In genomic region chr13:55444286-55444936, GRCm38 (mm10) we compare ENCODE assay signal across 8 mouse cellular contexts. TPM values are rescaled to one million over a fixed set of nuclear protein-coding genes. Genes with fewer than 3 reads are reported as not detected.
DNase-seq lines count a peak whose midpoint lies in the region; ATAC-seq and TF ChIP-seq lines count a peak whose summit lies in the region.

No protein-coding gene starts in this region.

- no peaks in the 10 kb centered on the region for H3K36me3 ChIP-seq in kidney, postnatal 0 days (ENCODE audit: insufficient read depth, low read length)
- peaks cover 30% of the 10 kb centered on the region for H3K36me3 ChIP-seq in G1E (replicated peaks)
- H3K36me3 ChIP-seq in hindbrain, embryonic 16.5 days (ENCODE audit: control insufficient read depth, insufficient read depth, low read length): no peaks in the 10 kb centered on the region
- no peaks in the 10 kb centered on the region for H3K36me3 ChIP-seq in stomach, embryonic 15.5 days

- no peak for TF ChIP-seq CTCF in kidney, postnatal 0 days (IDR thresholded peaks at IDR 0.05; ENCODE audit: low read depth)
- TF ChIP-seq CTCF in G1E (IDR thresholded peaks at IDR 0.05; ENCODE audit: low read depth, low read length): no peak

- peak overlapping the region; percentile 69 for H3K4me2 ChIP-seq in kidney, postnatal 0 days (ENCODE audit: low read length)
- peak overlapping the region; percentile 64 for H3K4me2 ChIP-seq in hindbrain, embryonic 16.5 days (ENCODE audit: low read length)
- peak overlapping the region; percentile 75 for H3K4me2 ChIP-seq in stomach, embryonic 15.5 days

- no peaks in the 10 kb centered on the region for H3K9me3 ChIP-seq in kidney, postnatal 0 days (replicated peaks; ENCODE audit: low read length)
- no peaks in the 10 kb centered on the region for H3K9me3 ChIP-seq in G1E (replicated peaks)
- H3K9me3 ChIP-seq in hindbrain, embryonic 16.5 days (ENCODE audit: control insufficient read depth, low read length): no peaks in the 10 kb centered on the region
- H3K9me3 ChIP-seq in stomach, embryonic 15.5 days: no peaks in the 10 kb centered on the region

- peak; percentile 91 for DNase-seq in kidney, postnatal 0 days (ENCODE audit: low spot score)
- DNase-seq in kidney, adult 18-20 months: no peak
- peak; percentile 84 for DNase-seq in G1E (ENCODE audit: low spot score)
- peak; percentile 88 for DNase-seq in embryo, embryonic 10.5 days (ENCODE audit: low spot score)
- DNase-seq in lung, postnatal 25 days (ENCODE audit: low spot score): peak; percentile 90
- no peak for DNase-seq in testis, postnatal 14 days (ENCODE audit: low spot score)

- H3K4me1 ChIP-seq in kidney, postnatal 0 days (replicated peaks; ENCODE audit: insufficient read depth, low read length): peaks cover 15% of the 10 kb centered on the region
- peaks cover 51% of the 10 kb centered on the region for H3K4me1 ChIP-seq in G1E (ENCODE audit: insufficient read depth, low read depth, low read length)
- peaks cover 16% of the 10 kb centered on the region for H3K4me1 ChIP-seq in hindbrain, embryonic 16.5 days (ENCODE audit: control insufficient read depth, insufficient read depth, low read depth, low read length)
- H3K4me1 ChIP-seq in stomach, embryonic 15.5 days: peaks cover 23% of the 10 kb centered on the region

- ATAC-seq in kidney, postnatal 0 days (replicated peaks; ENCODE audit: low FRiP score, low read depth): peak; percentile 68
- 0 out of 2 replicates have a peak, but pooled peaks have one; percentile 2 for ATAC-seq in G1E (ENCODE audit: extremely low read depth, insufficient number of reproducible peaks, low FRiP score, poor library complexity, severe bottlenecking)
- ATAC-seq in hindbrain, embryonic 16.5 days: peak; percentile 76
- ATAC-seq in stomach, embryonic 15.5 days (ENCODE audit: insufficient read depth, low FRiP score, low read depth): peak; percentile 69

- WGBS in kidney, postnatal 0 days: under 1% methylated on average over 33 of the region's 33 CpGs
- WGBS in hindbrain, embryonic 16.5 days: 2% methylated on average over 32 of the region's 33 CpGs
- WGBS in stomach, embryonic 15.5 days: under 1% methylated on average over 32 of the region's 33 CpGs

- peak overlapping the region; percentile 75 for H3K4me3 ChIP-seq in kidney, postnatal 0 days (replicated peaks; ENCODE audit: low read depth, low read length)
- peak overlapping the region; percentile 88 for H3K4me3 ChIP-seq in G1E (ENCODE audit: low read depth, low read length)
- H3K4me3 ChIP-seq in hindbrain, embryonic 16.5 days (ENCODE audit: low read length): peak overlapping the region; percentile 74
- H3K4me3 ChIP-seq in stomach, embryonic 15.5 days (replicated peaks): peak overlapping the region; percentile 74

- H3K27me3 ChIP-seq in kidney, postnatal 0 days (ENCODE audit: insufficient read depth, low read length): no peaks in the 10 kb centered on the region
- peaks cover 9% of the 10 kb centered on the region for H3K27me3 ChIP-seq in G1E (ENCODE audit: insufficient read depth, low read length)
- no peaks in the 10 kb centered on the region for H3K27me3 ChIP-seq in hindbrain, embryonic 16.5 days (replicated peaks; ENCODE audit: control insufficient read depth, insufficient read depth, low read length)
- H3K27me3 ChIP-seq in stomach, embryonic 15.5 days (replicated peaks): no peaks in the 10 kb centered on the region

- peak overlapping the region; percentile 57; the same call in 1 of the 2 replicates for H3K9ac ChIP-seq in kidney, postnatal 0 days (ENCODE audit: low read depth, low read length)
- peak overlapping the region; percentile 68 for H3K9ac ChIP-seq in hindbrain, embryonic 16.5 days (ENCODE audit: low read depth, low read length)
- H3K9ac ChIP-seq in stomach, embryonic 15.5 days: peak overlapping the region; percentile 2; the same call in 1 of the 2 replicates

- peak overlapping the region; percentile 94 for H3K27ac ChIP-seq in kidney, postnatal 0 days
- H3K27ac ChIP-seq in hindbrain, embryonic 16.5 days (ENCODE audit: low read depth, low read length): peak overlapping the region; percentile 85
- H3K27ac ChIP-seq in stomach, embryonic 15.5 days: peak overlapping the region; percentile 99

RNA-seq across cellular contexts. Expression of gene Grk6, which starts 0.5 kb away (rescaled TPM):
- polyA plus RNA-seq in kidney, postnatal 0 days (2015; fragmentation: Nextera tagmentation; extraction: Ambion mirVana): 29.5 and 29.8 TPM in 2 replicates
- total RNA-seq in G1E (2014; fragmentation: Nextera tagmentation) (23.0 and 27.5 TPM in 2 replicates), G1E (2017) (48.9 and 53.9 TPM in 2 replicates)
- polyA plus RNA-seq in G1E (2012): 42.6 and 46.0 TPM in 2 replicates
- 15.8 and 25.0 TPM in 2 replicates for polyA plus RNA-seq in hindbrain, embryonic 16.5 days (2015; fragmentation: Nextera tagmentation; extraction: Ambion mirVana)
- 39.1 and 40.7 TPM in 2 replicates for polyA plus RNA-seq in stomach, embryonic 15.5 days (2015; fragmentation: Nextera tagmentation; extraction: Ambion mirVana)

RNA-seq across cellular contexts. Expression of gene F12, which starts 17.8 kb away (rescaled TPM):
- polyA plus RNA-seq in kidney, postnatal 0 days (2015; fragmentation: Nextera tagmentation; extraction: Ambion mirVana): 0.05 and 0.45 TPM in 2 replicates
- total RNA-seq in G1E (2014; fragmentation: Nextera tagmentation) (not detected in 2 replicates), G1E (2017) (0.05 TPM in 1 of 2 replicates, not detected in the other)
- polyA plus RNA-seq in G1E (2012): not detected in 2 replicates
- polyA plus RNA-seq in hindbrain, embryonic 16.5 days (2015; fragmentation: Nextera tagmentation; extraction: Ambion mirVana): 0.14 and 0.38 TPM in 2 replicates
- polyA plus RNA-seq in stomach, embryonic 15.5 days (2015; fragmentation: Nextera tagmentation; extraction: Ambion mirVana): 2.5 and 6.8 TPM in 2 replicates

RNA-seq across cellular contexts. Expression of gene Prr7, which starts 19.7 kb away (rescaled TPM):
- polyA plus RNA-seq in kidney, postnatal 0 days (2015; fragmentation: Nextera tagmentation; extraction: Ambion mirVana): 0.63 and 0.75 TPM in 2 replicates
- total RNA-seq in G1E (2014; fragmentation: Nextera tagmentation) (0.53 TPM in 1 of 2 replicates, not detected in the other), G1E (2017) (0.44 and 1.6 TPM in 2 replicates)
- polyA plus RNA-seq in G1E (2012): 1.6 and 2.7 TPM in 2 replicates
- 4.4 and 4.9 TPM in 2 replicates for polyA plus RNA-seq in hindbrain, embryonic 16.5 days (2015; fragmentation: Nextera tagmentation; extraction: Ambion mirVana)
- polyA plus RNA-seq in stomach, embryonic 15.5 days (2015; fragmentation: Nextera tagmentation; extraction: Ambion mirVana): 0.72 and 0.85 TPM in 2 replicates

RNA-seq across cellular contexts. Expression of gene Pfn3, which starts 29.4 kb away (rescaled TPM):
- polyA plus RNA-seq in kidney, postnatal 0 days (2015; fragmentation: Nextera tagmentation; extraction: Ambion mirVana): not detected in 2 replicates
- not detected in 2 replicates for total RNA-seq in G1E (2014; fragmentation: Nextera tagmentation)
- not detected in 2 replicates for total RNA-seq in G1E (2017)
- polyA plus RNA-seq in G1E (2012): not detected in 2 replicates
- 1.1 and 1.4 TPM in 2 replicates for polyA plus RNA-seq in hindbrain, embryonic 16.5 days (2015; fragmentation: Nextera tagmentation; extraction: Ambion mirVana)
- not detected in 2 replicates for polyA plus RNA-seq in stomach, embryonic 15.5 days (2015; fragmentation: Nextera tagmentation; extraction: Ambion mirVana)

RNA-seq across cellular contexts. Expression of gene Dbn1, which starts 43.5 kb away (rescaled TPM):
- polyA plus RNA-seq in kidney, postnatal 0 days (2015; fragmentation: Nextera tagmentation; extraction: Ambion mirVana): 104 and 125 TPM in 2 replicates
- total RNA-seq in G1E (2014; fragmentation: Nextera tagmentation) (not detected in 2 replicates), G1E (2017) (0.23 and 0.33 TPM in 2 replicates)
- 0.25 and 0.30 TPM in 2 replicates for polyA plus RNA-seq in G1E (2012)
- 482 and 556 TPM in 2 replicates for polyA plus RNA-seq in hindbrain, embryonic 16.5 days (2015; fragmentation: Nextera tagmentation; extraction: Ambion mirVana)
- 110 and 115 TPM in 2 replicates for polyA plus RNA-seq in stomach, embryonic 15.5 days (2015; fragmentation: Nextera tagmentation; extraction: Ambion mirVana)

Comparison
In these comparisons a context has a peak if more than half of its experiments do, and no peak if none do; other contexts are left out.
1. DNase-seq: peak in kidney, postnatal 0 days (single experiment), G1E (single experiment), embryo, embryonic 10.5 days (single experiment) and lung, postnatal 25 days (single experiment); none in kidney, adult 18-20 months (single experiment) and testis, postnatal 14 days (single experiment).
2. ATAC-seq: peak in every context shown above with its lines; median percentile 76 in hindbrain, embryonic 16.5 days; 69 in stomach, embryonic 15.5 days; 68 in kidney, postnatal 0 days; 2 in G1E.
3. H3K9ac ChIP-seq: peak in every context shown above with its lines; median percentile 68 in hindbrain, embryonic 16.5 days; 57 in kidney, postnatal 0 days; 2 in stomach, embryonic 15.5 days.
4. Peak in every context shown above with its lines, with median percentiles within 50 percentile points of each other: H3K27ac ChIP-seq, H3K4me2 ChIP-seq and H3K4me3 ChIP-seq.